Mouse (Mus musculus) limb, embryonic 14.5 days (tissue): ENCODE results near the gene Vps13d. TPM values are rescaled to one million over a fixed set of nuclear protein-coding genes. Genes with fewer than 3 reads are reported as not detected.

ENCODE experiments used
- ATAC-seq: fragments of 200-750 bp; cut with Nextera tagmentation; 2 replicates; pipeline ENCODE4 v1.8.0; 2017; ENCODE audit warnings: low read depth, moderate number of reproducible peaks, moderate TSS enrichment; ENCODE audit not compliant: low FRiP score
- DNase-seq: peaks from one replicate; pipeline ENCODE4 v3.0.0-alpha.2; 2015; ENCODE audit warnings: low spot score
- H3K27ac ChIP-seq: fragments of 300-500 bp; sonication (generic); replicated peaks from 2 replicates; pipeline ENCODE4 v1.5.1; 2014; ENCODE audit warnings: low read depth, mild to moderate bottlenecking, low read length, moderate library complexity, mixed read lengths
- H3K27me3 ChIP-seq: fragments of 300-500 bp; sonication (generic); 2 replicates; pipeline ENCODE4 v1.6.1; 2014; ENCODE audit warnings: low read length, mixed read lengths; ENCODE audit not compliant: control insufficient read depth, insufficient read depth
- H3K36me3 ChIP-seq: fragments of 300-500 bp; sonication (generic); 2 replicates; pipeline ENCODE4 v1.6.1; 2014; ENCODE audit warnings: mild to moderate bottlenecking, low read length, moderate library complexity, mixed read lengths; ENCODE audit not compliant: control insufficient read depth, insufficient read depth
- H3K4me1 ChIP-seq: fragments of 300-500 bp; sonication (generic); 2 replicates; pipeline ENCODE4 v1.6.1; 2014; ENCODE audit warnings: antibody characterized with exemption, low read length, mixed read lengths; ENCODE audit not compliant: control insufficient read depth, insufficient read depth
- H3K4me2 ChIP-seq: fragments of 300-500 bp; sonication (generic); replicated peaks from 2 replicates; pipeline ENCODE4 v1.6.1; 2014; ENCODE audit warnings: low read depth, mild to moderate bottlenecking, low read length, moderate library complexity; ENCODE audit not compliant: severe bottlenecking
- H3K4me3 ChIP-seq: fragments of 300-500 bp; sonication (generic); replicated peaks from 2 replicates; pipeline ENCODE4 v1.5.1; 2014; ENCODE audit warnings: low read length
- H3K9ac ChIP-seq: fragments of 300-500 bp; sonication (generic); 2 replicates; pipeline ENCODE4 v1.6.1; 2014; ENCODE audit warnings: mild to moderate bottlenecking, low read depth, low read length, moderate library complexity; ENCODE audit not compliant: severe bottlenecking
- H3K9me3 ChIP-seq: fragments of 300-500 bp; sonication (generic); 2 replicates; pipeline ENCODE4 v1.6.1; 2016; ENCODE audit warnings: low read length; ENCODE audit not compliant: control insufficient read depth
- POLR2A ChIP-seq: fragments of 200-500 bp; IDR thresholded peaks from 2 replicates; pipeline ENCODE4 v1.8.0; 2012; ENCODE audit warnings: inconsistent platforms, mild to moderate bottlenecking, moderate library complexity, borderline replicate concordance; ENCODE audit not compliant: insufficient read depth, insufficient read length; ENCODE audit errors: extremely low read depth
- WGBS: fragments of 180-500 bp; shearing (Covaris S2); extraction: QIAGEN DNeasy Blood & Tissue Kit; methylation state at CpG from one replicate; pipeline ENCODE4 v1.1.7; 2014; 5-methylcytosine and 5-hydroxymethylcytosine counted together
- polyA plus RNA-seq, 2 experiments: library from polyadenylated mRNA; depleted of rRNA in 1 of 2; stranded (reverse) in 1 of 2; unstranded in 1 of 2; fragments of >200 nt; fragmentation: Nextera tagmentation in 1 of 2; extraction: Ambion mirVana in 1 of 2; gene quantifications; 2 replicates each; pipeline versions ENCODE4 v1.2.1 to v1.2.3; 2012 to 2014

Gene Vps13d
- polyA plus RNA-seq, 2 experiments: 16.8 to 26.3 TPM

GRCm38 (mm10) chr4:145203305-145203704, 8.5 kb upstream of the Vps13d start:
- H3K36me3 ChIP-seq: no peaks in the 10 kb centered on the region
- H3K9me3 ChIP-seq: no peaks in the 10 kb centered on the region
- H3K9ac ChIP-seq: no peak overlapping the region
- no peaks in the 10 kb centered on the region for H3K27me3 ChIP-seq
- no peak for TF ChIP-seq POLR2A
- no peaks in the 10 kb centered on the region for H3K4me1 ChIP-seq
- DNase-seq (no peak), ATAC-seq (no peak)
- H3K27ac ChIP-seq: no peak overlapping the region
- no peak overlapping the region for H3K4me2 ChIP-seq
- 60% methylated on average over 2 of the region's 2 CpGs for WGBS
- H3K4me3 ChIP-seq: no peak overlapping the region

- Histone ChIP-seq H3K4me2 (no peak overlapping the region), H3K27me3 (no peaks in the 10 kb centered on the region), H3K4me1 (no peaks in the 10 kb centered on the region), H3K9ac (no peak overlapping the region), H3K36me3 (no peaks in the 10 kb centered on the region), H3K9me3 (no peaks in the 10 kb centered on the region), H3K27ac (no peak overlapping the region), H3K4me3 (no peak overlapping the region)
- DNase-seq (no peak), ATAC-seq (no peak)
- WGBS: 73% methylated on average over 3 of the region's 3 CpGs
- no peak for TF ChIP-seq POLR2A
Observed at GRCm38 (mm10) chr4:145201424-145201823, 6.6 kb upstream of the Vps13d start.

GRCm38 (mm10) chr4:145199982-145200699, 5.3 kb upstream of the Vps13d start:
- Histone ChIP-seq H3K9ac (peak overlapping the region; percentile 21; the same call in 1 of the 2 replicates), H3K9me3 (no peaks in the 10 kb centered on the region), H3K27me3 (no peaks in the 10 kb centered on the region), H3K36me3 (no peaks in the 10 kb centered on the region), H3K4me3 (no peak overlapping the region), H3K27ac (no peak overlapping the region), H3K4me2 (no peak overlapping the region), H3K4me1 (0 out of 2 replicates have a peak, but pooled peaks cover 1% of the 10 kb centered on the region)
- TF ChIP-seq POLR2A: no peak
- DNase-seq: peak; percentile 29
- 27% methylated on average over 11 of the region's 11 CpGs for WGBS
- ATAC-seq: no peak

GRCm38 (mm10) chr4:145196586-145196985, 1.8 kb upstream of the Vps13d start:
- 87% methylated on average over 4 of the region's 4 CpGs for WGBS
- no peaks in the 10 kb centered on the region for H3K9me3 ChIP-seq
- peaks cover 15% of the 10 kb centered on the region for H3K4me1 ChIP-seq
- DNase-seq (no peak), ATAC-seq (no peak)
- no peak overlapping the region for H3K27ac ChIP-seq
- H3K27me3 ChIP-seq: no peaks in the 10 kb centered on the region
- H3K4me3 ChIP-seq: no peak overlapping the region
- H3K36me3 ChIP-seq: peaks cover 1% of the 10 kb centered on the region; the same call in 1 of the 2 replicates
- no peak overlapping the region for H3K4me2 ChIP-seq
- H3K9ac ChIP-seq: no peak overlapping the region
- no peak for TF ChIP-seq POLR2A

GRCm38 (mm10) chr4:145195172-145195571, 367 bp upstream of the Vps13d start:
- DNase-seq (no peak), ATAC-seq (peak; percentile 23)
- no peak overlapping the region for H3K9ac ChIP-seq
- H3K4me1 ChIP-seq: peaks cover 15% of the 10 kb centered on the region
- H3K4me3 ChIP-seq: peak overlapping the region; percentile 95
- no peaks in the 10 kb centered on the region for H3K27me3 ChIP-seq
- peaks cover 7% of the 10 kb centered on the region; the same call in 1 of the 2 replicates for H3K36me3 ChIP-seq
- H3K27ac ChIP-seq: no peak overlapping the region
- WGBS: 19% methylated on average over 5 of the region's 5 CpGs
- no peak for TF ChIP-seq POLR2A
- H3K9me3 ChIP-seq: no peaks in the 10 kb centered on the region
- H3K4me2 ChIP-seq: no peak overlapping the region; the same call in 1 of the 2 replicates
